Mouse (Mus musculus) embryonic fibroblast, embryonic 13.5 days (primary cell): ENCODE data around the gene Mrps22.

Experiments
- CTCF ChIP-seq: IDR thresholded peaks from 2 replicates; pipeline ENCODE4 v1.5.1; 2011; ENCODE audit warnings: mild to moderate bottlenecking, control low read depth, low read length, moderate library complexity, borderline replicate concordance; ENCODE audit not compliant: insufficient read depth
- POLR2A ChIP-seq: IDR thresholded peaks from 2 replicates; pipeline ENCODE4 v1.6.1; 2011; ENCODE audit warnings: low read depth, mild to moderate bottlenecking, control low read depth, low read length, moderate library complexity

GRCm38 (mm10) chr9:98601837-98602359 lies 438 bp upstream of the Mrps22 start:
- TF ChIP-seq POLR2A (no peak), CTCF (no peak)
